Mouse (Mus musculus): ENCODE data around the gene Srrm3.

DNA sequence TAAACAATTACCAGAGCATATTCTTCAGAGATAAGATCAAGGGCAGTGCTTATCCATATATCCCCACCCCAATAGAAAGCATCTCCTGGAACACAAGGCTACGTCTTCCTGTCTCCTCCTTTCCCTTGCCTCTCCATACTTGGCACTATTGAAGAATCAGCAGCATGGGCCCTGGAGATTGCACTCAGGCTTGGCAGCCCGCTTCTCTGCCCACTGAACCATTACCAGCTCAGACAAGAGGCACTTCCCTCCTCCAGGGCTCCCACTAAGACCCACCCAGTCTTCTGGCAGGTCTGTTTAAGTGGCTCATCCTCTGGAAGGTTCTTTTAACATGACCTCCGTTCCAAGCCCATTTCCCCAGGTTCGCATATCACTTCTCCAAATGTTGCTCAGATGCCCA, 30.1 kb upstream of the Srrm3 start:
- TF ChIP-seq CTCF (conservative IDR thresholded peaks at IDR 0.05; ENCODE audit: insufficient read depth, insufficient read length, low read depth, low read length) (no peak), POLR2A (IDR thresholded peaks at IDR 0.05; ENCODE audit: low read depth, low read length) (no peak)

All from kidney, adult 2 months (tissue).